Mouse (Mus musculus): Measurements from ENCODE around the gene Arhgap22. TPM values are rescaled to one million over a fixed set of nuclear protein-coding genes. Genes with fewer than 3 reads are reported as not detected.

Gene Arhgap22
- polyA plus RNA-seq, 1 experiment: 10.8 TPM

DNA sequence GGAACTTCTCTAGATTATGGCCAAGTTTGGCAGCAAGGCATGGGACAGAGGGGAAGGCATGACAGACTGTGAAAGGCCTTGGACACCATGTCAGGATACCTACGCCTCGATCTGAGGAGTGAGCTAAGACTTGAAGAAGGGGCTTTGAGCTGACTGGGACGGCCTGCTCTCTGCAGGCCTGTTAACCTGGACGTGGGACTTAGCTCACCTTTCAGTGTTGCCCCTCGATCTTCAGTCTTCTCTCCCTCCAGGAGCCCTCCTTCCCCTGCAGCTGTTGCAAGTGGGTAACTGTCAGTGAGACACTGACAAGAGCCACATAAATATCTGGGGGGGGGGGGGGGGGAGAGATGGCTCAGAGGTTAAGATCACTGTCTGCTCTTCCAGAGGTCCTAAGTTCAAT, 34.9 kb downstream of the Arhgap22 start:
- no peaks in the 10 kb centered on the region for H3K27me3 ChIP-seq (ENCODE audit: control insufficient read depth, insufficient read depth, low read length, poor library complexity, severe bottlenecking)
- TF ChIP-seq EP300 (IDR thresholded peaks at IDR 0.05; ENCODE audit: insufficient read depth, low read depth, low read length) (no peak), POLR2A (IDR thresholded peaks at IDR 0.05; ENCODE audit: insufficient read depth, low read length) (no peak), CTCF (IDR thresholded peaks at IDR 0.05; ENCODE audit: low read depth, low read length) (no peak)

DNA sequence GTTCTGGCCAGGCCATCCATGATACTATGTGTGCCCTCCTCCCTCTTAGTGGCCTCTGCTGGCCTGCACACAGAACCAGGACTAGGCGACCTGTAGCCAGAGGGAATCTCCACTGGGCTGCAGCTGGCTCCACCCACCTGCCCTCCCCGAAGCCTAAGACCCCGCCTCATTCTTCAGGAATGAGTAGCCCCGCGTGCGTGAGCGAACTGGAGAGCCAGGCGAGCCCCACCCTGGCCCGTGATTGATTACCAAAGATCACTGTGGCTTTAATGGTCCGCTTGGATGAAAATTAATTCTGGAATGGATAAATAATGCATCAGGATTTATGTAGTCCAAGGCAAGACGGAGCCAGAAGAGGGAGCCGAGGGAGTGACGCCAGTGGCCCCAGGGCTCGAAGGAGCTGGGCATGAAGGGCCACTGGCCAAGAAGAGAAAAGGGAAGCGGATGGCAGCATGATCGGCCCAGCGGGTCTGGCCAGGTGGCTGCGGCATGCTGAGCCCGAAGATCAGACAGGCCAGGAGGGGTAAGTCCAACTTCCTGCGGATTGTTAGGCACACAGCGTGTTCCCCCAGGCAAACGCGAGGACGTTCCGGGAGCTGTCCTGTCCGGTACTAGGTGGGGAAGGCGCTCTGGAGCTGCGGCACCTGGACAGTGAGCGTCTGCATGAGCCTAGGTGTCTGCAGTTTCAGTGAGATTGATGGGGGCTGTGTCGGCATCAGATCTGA, 36.6 kb downstream of the Arhgap22 start:
- Histone ChIP-seq H3K27me3 (ENCODE audit: control insufficient read depth, insufficient read depth, low read length, poor library complexity, severe bottlenecking) (no peaks in the 10 kb centered on the region), H3K36me3 (ENCODE audit: control insufficient read depth, insufficient read depth, low read length, poor library complexity, severe bottlenecking) (no peaks in the 10 kb centered on the region), H3K4me1 (ENCODE audit: control insufficient read depth, insufficient read depth, low read length) (no peaks in the 10 kb centered on the region), H3K4me3 (ENCODE audit: low read depth, low read length) (peak overlapping the region; percentile 43), H3K9ac (ENCODE audit: low read depth, poor library complexity, severe bottlenecking) (no peak overlapping the region), H3K27ac (ENCODE audit: insufficient read depth, low read length) (no peak overlapping the region), H3K9me3 (replicated peaks; ENCODE audit: control insufficient read depth, insufficient read depth, low read length, poor library complexity, severe bottlenecking) (no peaks in the 10 kb centered on the region)
- TF ChIP-seq EP300 (IDR thresholded peaks at IDR 0.05; ENCODE audit: insufficient read depth, low read depth, low read length): no peak

More for the DNA sequence above, 34.9 kb downstream of the Arhgap22 start:
- Histone ChIP-seq H3K27ac (ENCODE audit: insufficient read depth, low read length) (no peak overlapping the region), H3K9me3 (replicated peaks; ENCODE audit: control insufficient read depth, insufficient read depth, low read length, poor library complexity, severe bottlenecking) (no peaks in the 10 kb centered on the region), H3K9ac (ENCODE audit: low read depth, poor library complexity, severe bottlenecking) (no peak overlapping the region), H3K36me3 (ENCODE audit: control insufficient read depth, insufficient read depth, low read length, poor library complexity, severe bottlenecking) (no peaks in the 10 kb centered on the region), H3K4me1 (ENCODE audit: control insufficient read depth, insufficient read depth, low read length) (no peaks in the 10 kb centered on the region), H3K4me3 (ENCODE audit: low read depth, low read length) (no peak overlapping the region)

DNA sequence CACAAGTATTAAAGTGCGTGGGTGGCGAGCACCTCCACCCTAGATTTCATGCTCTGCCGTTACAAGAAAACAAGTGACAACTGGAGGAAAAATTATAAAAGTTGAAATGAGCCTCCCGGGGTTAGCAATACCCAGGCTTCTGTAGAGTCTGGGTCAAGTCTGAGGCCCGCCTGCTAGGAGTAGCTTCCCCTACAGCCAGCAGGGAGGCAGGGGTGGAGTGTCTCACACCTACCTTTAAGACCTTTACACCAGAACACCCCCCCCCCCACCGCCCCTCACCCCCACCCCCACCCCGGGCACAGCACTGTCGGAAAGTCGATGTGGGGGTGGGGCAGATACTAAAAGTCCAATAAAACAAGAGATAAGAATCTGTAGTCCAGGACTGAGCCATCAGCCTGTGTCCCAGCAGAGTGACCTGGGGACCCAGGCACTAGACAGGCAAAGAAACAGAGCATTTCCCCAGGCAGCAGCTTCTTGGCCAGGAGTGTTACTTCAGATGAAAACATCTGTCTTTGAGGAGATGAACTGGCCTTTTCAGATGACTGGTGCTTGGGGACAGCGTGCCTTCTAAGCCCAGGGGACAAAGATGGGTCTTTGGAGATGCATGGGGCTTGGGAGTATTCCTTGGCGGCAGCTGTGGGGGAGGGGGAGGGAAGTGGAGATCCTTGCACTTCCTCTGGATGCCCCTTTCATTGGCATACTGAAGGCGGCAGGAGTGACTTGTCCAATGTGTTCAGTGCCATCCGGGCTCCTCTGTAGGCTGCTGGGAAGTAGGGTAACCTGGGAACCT, 37.3 kb downstream of the Arhgap22 start:
- TF ChIP-seq POLR2A (IDR thresholded peaks at IDR 0.05; ENCODE audit: insufficient read depth, low read length) (no peak), CTCF (IDR thresholded peaks at IDR 0.05; ENCODE audit: low read depth, low read length) (no peak), EP300 (IDR thresholded peaks at IDR 0.05; ENCODE audit: insufficient read depth, low read depth, low read length) (no peak)
- Histone ChIP-seq H3K4me3 (ENCODE audit: low read depth, low read length) (peak overlapping the region; percentile 43), H3K9me3 (replicated peaks; ENCODE audit: control insufficient read depth, insufficient read depth, low read length, poor library complexity, severe bottlenecking) (no peaks in the 10 kb centered on the region), H3K27me3 (ENCODE audit: control insufficient read depth, insufficient read depth, low read length, poor library complexity, severe bottlenecking) (no peaks in the 10 kb centered on the region), H3K27ac (ENCODE audit: insufficient read depth, low read length) (no peak overlapping the region), H3K9ac (ENCODE audit: low read depth, poor library complexity, severe bottlenecking) (no peak overlapping the region), H3K36me3 (ENCODE audit: control insufficient read depth, insufficient read depth, low read length, poor library complexity, severe bottlenecking) (no peaks in the 10 kb centered on the region), H3K4me1 (ENCODE audit: control insufficient read depth, insufficient read depth, low read length) (no peaks in the 10 kb centered on the region)

DNA sequence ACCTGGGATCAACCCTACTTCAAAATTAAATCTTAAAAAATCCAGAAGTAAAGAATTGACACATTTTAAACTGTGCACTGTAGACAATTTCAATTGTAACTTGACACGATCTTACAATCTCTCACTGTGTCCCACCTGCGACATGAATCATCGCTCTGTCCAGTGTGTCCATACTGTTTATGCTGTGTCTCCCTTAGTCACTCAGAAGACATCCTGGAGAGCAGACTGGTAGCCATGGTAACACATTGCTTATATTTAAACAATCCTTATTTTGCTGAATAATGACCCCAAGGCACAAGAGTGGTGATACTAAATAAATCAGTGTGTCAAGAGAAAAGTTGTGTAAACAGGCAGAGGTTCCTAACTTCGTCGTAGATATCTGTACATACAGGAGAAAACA, 44.4 kb downstream of the Arhgap22 start:
- TF ChIP-seq CTCF (IDR thresholded peaks at IDR 0.05; ENCODE audit: low read depth, low read length) (no peak), POLR2A (IDR thresholded peaks at IDR 0.05; ENCODE audit: insufficient read depth, low read length) (no peak), EP300 (IDR thresholded peaks at IDR 0.05; ENCODE audit: insufficient read depth, low read depth, low read length) (no peak)
- H3K27ac ChIP-seq (ENCODE audit: insufficient read depth, low read length): no peak overlapping the region

DNA sequence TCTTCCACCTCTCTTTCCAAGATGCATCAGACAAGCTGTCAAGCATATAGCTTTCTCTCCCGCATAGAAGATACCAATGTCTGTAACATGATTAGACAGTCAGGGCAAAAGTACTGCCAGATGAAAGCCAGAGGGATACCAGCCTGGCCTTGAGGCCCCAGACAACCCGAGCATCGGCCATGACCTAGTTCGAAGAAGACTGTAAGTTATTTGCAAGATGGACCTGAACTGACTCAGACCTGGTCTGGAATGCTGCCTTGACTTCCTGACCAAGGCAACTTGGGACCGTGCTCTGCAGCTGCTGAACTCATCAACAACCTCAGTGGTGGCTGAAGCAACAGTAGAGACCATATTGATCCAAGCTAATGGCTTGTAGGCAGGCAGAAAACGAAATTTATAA, 46.3 kb downstream of the Arhgap22 start:
- Histone ChIP-seq H3K36me3 (ENCODE audit: control insufficient read depth, insufficient read depth, low read length, poor library complexity, severe bottlenecking) (no peaks in the 10 kb centered on the region), H3K4me1 (ENCODE audit: control insufficient read depth, insufficient read depth, low read length) (no peaks in the 10 kb centered on the region), H3K4me3 (ENCODE audit: low read depth, low read length) (no peak overlapping the region), H3K9ac (ENCODE audit: low read depth, poor library complexity, severe bottlenecking) (no peak overlapping the region), H3K27me3 (ENCODE audit: control insufficient read depth, insufficient read depth, low read length, poor library complexity, severe bottlenecking) (no peaks in the 10 kb centered on the region), H3K27ac (ENCODE audit: insufficient read depth, low read length) (no peak overlapping the region), H3K9me3 (replicated peaks; ENCODE audit: control insufficient read depth, insufficient read depth, low read length, poor library complexity, severe bottlenecking) (no peaks in the 10 kb centered on the region)
- no peak for TF ChIP-seq CTCF (IDR thresholded peaks at IDR 0.05; ENCODE audit: low read depth, low read length)
- TF ChIP-seq EP300 (IDR thresholded peaks at IDR 0.05; ENCODE audit: insufficient read depth, low read depth, low read length): no peak
- TF ChIP-seq POLR2A (IDR thresholded peaks at IDR 0.05; ENCODE audit: insufficient read depth, low read length): no peak

More for the DNA sequence above, 44.4 kb downstream of the Arhgap22 start:
- no peak overlapping the region for H3K9ac ChIP-seq (ENCODE audit: low read depth, poor library complexity, severe bottlenecking)
- H3K9me3 ChIP-seq (replicated peaks; ENCODE audit: control insufficient read depth, insufficient read depth, low read length, poor library complexity, severe bottlenecking): no peaks in the 10 kb centered on the region
- H3K4me1 ChIP-seq (ENCODE audit: control insufficient read depth, insufficient read depth, low read length): no peaks in the 10 kb centered on the region
- no peaks in the 10 kb centered on the region for H3K27me3 ChIP-seq (ENCODE audit: control insufficient read depth, insufficient read depth, low read length, poor library complexity, severe bottlenecking)
- no peak overlapping the region for H3K4me3 ChIP-seq (ENCODE audit: low read depth, low read length)
- H3K36me3 ChIP-seq (ENCODE audit: control insufficient read depth, insufficient read depth, low read length, poor library complexity, severe bottlenecking): no peaks in the 10 kb centered on the region

DNA sequence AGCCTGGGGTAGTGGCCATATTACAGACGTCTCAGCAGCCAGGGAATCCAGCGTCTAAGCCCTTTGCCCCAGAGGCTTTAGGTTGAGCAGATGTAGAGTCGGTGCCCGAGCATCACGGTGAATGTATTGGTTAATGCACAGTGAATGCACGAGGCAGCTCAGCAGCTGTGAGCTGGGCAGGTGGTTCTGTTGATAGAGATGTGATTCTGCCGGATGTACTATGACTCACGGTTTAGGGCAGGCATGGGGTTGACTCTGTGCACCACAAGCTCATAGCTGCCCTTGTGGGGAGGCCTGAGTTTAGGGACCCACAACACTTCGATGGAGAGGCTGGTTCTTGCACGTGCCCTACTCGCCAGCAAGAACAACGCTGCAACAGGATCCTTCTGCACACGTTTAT, 51.0 kb downstream of the Arhgap22 start:
- Histone ChIP-seq H3K27ac (ENCODE audit: insufficient read depth, low read length) (no peak overlapping the region), H3K4me1 (ENCODE audit: control insufficient read depth, insufficient read depth, low read length) (no peaks in the 10 kb centered on the region), H3K4me3 (ENCODE audit: low read depth, low read length) (no peak overlapping the region), H3K9me3 (replicated peaks; ENCODE audit: control insufficient read depth, insufficient read depth, low read length, poor library complexity, severe bottlenecking) (peaks cover 3% of the 10 kb centered on the region), H3K27me3 (ENCODE audit: control insufficient read depth, insufficient read depth, low read length, poor library complexity, severe bottlenecking) (no peaks in the 10 kb centered on the region; the same call in 1 of the 2 replicates), H3K36me3 (ENCODE audit: control insufficient read depth, insufficient read depth, low read length, poor library complexity, severe bottlenecking) (no peaks in the 10 kb centered on the region), H3K9ac (ENCODE audit: low read depth, poor library complexity, severe bottlenecking) (no peak overlapping the region)
- TF ChIP-seq POLR2A (IDR thresholded peaks at IDR 0.05; ENCODE audit: insufficient read depth, low read length) (no peak), EP300 (IDR thresholded peaks at IDR 0.05; ENCODE audit: insufficient read depth, low read depth, low read length) (no peak), CTCF (IDR thresholded peaks at IDR 0.05; ENCODE audit: low read depth, low read length) (no peak)

All from ES-Bruce4 (cell line).